Mouse (Mus musculus) cerebellum, adult 9-10 months (tissue): ENCODE measurements around the gene Spock1.

ENCODE experiments used
- DNase-seq: peaks from one replicate; pipeline ENCODE4 v3.0.0; 2022

The Spock1 gene

DNA sequence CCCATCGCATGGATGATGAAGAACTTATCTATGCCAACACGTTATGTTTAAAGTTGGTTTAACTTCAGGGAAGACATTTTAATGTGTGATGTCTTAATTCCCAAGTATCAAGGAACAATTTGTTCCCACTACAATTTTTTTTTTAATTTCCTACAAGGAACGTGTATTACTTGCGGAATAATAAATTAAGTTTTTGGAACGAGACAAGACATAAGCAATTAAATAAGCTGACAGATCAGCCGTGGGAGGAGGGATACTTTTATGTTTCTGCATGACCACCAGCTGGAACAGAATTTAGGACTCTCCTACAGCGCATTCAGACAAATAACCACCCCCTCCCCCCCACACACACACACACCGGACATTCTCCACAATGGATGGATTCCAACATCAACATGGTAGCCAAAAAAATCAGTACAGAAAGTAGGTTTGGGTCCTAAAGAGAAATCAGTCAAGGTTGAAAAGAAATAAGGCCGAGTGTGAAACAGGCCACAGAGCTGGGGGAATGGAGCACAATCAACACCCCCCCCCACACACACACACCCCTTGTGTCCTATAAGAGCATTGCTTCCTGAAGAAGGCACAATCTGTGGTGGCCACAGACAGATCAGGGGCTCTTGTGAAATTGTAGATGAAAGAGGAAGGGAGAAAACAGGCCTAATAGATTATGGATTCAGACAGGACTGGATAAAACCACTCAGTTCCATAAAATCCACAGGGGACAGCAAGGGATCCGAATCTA is 111.0 kb downstream of the Spock1 start:
- no peak for DNase-seq

DNA sequence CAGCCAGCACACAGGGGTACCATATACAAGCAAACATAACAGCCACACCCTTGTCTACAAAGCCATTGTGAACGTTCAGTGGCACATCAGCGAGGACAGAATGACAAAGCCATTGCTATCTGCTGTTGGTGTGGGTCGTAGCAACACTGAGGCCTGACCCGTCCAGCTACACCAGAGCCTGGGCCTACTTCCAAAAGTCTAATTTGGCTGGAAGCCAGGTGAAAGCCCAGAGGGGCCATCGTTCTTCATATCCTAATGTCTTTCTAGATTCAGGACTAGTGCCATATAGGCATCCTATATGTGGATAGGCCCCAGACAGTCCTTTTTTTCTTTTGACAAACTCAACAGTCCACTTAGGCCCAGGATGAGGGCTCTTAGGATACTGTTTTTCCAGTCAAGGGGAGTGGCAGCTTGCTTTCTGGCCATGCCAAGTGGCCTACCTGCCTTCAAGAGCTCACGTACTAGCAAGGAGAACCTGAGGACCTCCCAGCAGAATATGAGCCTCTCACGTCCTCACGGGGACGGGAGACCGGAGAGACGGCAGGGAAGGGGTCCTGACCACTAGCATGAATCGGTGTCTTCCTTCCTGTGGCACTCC is 114.4 kb downstream of the Spock1 start:
- peak; percentile 72 for DNase-seq

DNA sequence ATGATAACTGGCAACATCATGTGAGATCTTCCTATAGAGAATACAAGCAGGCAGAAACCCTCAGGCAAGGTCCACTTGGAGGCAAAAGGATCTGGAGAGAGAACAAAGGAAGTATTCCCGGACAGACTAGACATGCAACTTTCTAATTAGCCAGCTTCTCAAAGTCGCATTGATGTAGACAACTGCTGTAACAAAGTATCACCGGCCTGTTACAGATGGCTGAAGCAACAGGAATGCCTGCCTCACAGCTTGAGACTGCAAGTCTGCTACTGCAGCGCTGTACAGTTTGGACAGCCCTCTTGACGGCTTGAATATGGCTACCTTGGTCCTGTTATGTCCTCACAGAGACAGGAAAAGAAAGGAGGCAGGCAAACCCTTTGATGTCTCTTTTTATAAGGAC is 118.3 kb downstream of the Spock1 start:
- peak; percentile 70 for DNase-seq

DNA sequence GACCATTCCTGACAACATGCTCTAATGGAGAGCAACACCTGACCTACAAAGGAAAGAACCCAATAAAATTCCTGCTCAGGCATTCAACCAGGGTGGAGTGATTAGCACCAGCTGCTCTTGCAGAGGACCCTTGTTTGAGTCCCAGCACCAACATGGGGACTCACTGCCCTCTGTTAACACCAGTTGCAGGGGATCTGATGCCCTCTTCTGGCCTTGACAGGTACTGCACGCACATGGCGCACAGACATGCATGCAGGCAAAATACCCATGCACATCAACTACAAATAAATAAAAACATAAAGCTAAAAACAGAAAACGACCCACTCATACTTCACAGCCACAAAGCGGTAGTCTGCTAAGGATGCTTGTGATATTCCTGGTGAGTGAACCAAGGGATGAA is 119.8 kb downstream of the Spock1 start:
- DNase-seq = no peak

DNA sequence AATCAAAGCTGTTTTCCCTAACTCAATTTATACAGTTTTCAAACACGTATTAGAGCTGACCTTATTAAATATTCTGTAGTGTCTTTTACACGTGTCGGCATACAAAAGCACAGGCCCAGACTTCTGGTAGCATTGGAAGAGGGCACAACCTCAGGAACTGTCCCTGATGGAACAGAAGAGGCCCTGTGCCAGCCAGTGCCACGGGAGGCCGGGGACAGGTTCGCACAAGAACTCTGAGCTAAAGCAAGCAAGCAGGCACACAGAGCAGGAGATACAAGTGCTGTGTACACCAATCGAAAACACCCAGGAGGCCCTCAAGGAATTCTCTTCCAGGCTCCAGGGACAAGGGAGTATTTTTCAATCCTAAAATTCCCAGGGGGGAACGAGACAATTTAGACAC is 121.9 kb downstream of the Spock1 start:
- DNase-seq = peak; percentile 65

DNA sequence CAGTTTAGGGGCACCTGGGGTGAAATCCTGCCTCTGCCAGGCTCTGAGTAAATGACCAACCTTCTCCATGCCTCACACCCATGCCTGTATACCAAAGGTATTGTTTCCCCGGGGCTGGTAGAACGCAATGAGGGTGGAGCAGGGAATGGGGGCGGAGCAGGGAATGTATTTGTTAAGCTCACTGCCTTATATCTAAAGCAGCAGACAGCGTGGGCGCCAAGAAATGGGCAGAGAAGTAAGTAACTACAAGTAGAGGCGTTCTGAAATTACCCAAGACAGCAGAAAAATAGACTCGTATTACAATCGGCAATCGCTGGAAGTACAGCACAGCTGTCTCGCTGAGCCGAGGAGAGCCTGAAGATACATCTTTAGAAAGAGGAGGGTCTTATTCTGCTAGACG is 125.2 kb downstream of the Spock1 start:
- no peak for DNase-seq

DNA sequence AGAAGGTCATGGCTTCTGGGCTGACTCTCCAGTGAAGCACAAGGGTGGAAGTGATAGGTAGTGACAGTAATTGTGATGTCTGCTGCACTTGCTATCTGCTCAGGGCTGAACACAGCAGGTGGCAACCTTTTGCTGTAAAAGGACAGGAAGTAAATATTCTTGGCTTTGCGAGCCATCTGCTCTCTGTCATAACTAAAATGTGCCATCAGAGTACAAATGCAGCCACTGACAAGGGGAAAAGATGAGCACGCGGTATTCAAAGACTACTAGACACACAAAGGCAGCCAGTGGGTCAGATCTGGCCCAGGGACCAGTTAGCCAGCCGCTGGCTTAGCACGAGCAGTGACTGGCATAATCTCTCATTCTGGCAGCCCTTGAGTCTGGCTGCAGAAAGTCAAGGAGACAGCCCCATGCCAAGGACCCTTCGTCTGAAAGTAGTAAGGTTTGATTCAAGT is 126.0 kb downstream of the Spock1 start:
- DNase-seq = peak; percentile 84

DNA sequence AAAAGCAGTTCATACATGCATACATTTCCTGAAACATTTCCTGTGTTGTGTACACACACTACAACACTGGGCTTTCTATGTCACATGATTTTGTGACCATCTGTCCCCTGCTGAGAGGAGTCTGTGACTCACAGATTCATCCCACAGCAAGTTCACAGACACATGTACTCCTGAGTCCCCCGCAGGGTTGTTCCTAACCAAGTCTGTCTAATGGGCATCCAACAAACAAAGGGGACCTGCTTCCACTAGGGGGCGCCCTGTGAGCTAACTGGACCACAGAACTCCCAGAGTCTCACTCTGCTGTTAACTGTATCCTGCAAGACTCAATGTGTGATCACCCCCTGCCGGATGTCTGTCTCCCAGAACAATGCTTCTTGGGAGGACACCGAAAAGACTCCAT is 129.0 kb downstream of the Spock1 start:
- DNase-seq = peak; percentile 73

DNA sequence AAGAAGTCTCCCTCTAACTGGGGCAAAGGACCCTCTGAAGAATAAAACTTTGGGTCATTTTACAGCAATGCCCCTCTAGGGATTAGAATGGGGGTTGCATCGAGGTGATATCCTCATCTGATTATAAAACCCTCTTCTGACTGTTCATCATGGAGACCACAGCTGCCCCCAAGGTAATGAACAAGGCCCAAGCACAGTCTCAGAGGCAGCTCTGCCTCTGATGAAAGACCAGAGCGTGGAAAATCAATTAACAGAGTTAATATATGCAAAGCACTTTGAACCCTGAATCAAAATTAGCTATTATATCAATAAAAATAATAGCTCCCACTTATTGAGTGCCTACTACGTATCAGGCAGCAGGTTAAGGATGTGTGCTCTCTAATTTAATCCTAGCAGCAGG is 129.6 kb downstream of the Spock1 start:
- DNase-seq = no peak

DNA sequence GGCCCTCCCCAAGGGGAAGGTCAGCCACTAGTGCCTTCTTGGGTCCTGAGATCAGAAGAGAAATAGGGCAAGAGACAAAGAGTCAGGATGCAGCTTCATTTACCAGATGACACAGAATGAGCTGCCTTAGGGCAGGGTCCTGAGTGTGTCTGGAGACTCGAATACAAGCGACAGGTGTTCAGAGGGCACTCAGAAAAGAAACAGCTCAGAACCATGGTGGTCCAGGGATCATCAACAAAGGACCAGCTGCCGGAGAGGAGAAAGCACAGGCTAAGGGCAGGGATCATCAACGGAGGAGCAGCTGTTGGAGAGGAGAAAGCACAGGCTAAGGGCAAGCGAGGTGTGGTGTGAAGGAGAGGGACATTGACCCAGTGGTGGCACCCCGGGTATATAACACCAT is 136.1 kb downstream of the Spock1 start:
- no peak for DNase-seq

DNA sequence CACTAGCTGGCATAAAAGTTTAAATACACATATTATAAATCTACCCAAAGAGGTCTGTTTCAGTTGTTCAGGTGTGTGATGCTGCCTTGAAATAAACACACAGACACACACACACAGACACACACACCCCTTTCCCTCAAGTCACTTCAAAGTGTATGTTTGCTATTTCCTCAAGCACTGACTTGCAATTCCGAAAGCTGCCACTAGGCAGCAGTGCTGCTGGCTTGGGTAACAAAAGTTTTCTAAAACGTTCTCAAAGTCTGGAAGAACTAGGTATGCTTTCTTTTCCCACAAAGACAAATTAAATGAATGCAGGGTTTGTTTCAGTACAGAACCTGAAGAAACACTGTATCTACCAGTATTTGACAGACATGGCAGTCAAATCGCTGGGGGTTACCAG is 141.4 kb downstream of the Spock1 start:
- no peak for DNase-seq

DNA sequence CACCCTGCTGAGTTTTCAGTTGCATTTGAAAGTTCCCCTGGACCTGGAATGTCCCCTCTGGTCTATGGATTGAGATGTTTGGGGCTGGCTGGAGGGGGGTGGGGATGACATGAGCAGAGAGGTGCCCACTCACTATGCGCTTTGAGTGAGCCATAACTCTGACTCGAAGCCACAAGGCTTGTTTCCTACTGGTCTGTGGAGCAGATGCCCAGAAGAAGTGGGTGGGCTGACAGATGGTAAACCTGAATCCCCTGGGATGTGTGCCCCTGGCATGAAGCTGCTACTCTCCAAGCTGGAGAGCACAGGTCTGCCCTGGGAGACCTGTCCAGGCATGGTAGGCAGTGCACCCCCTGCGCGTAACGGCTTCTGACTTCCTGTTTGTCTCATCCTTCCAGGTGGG is 147.0 kb downstream of the Spock1 start:
- DNase-seq = no peak

DNA sequence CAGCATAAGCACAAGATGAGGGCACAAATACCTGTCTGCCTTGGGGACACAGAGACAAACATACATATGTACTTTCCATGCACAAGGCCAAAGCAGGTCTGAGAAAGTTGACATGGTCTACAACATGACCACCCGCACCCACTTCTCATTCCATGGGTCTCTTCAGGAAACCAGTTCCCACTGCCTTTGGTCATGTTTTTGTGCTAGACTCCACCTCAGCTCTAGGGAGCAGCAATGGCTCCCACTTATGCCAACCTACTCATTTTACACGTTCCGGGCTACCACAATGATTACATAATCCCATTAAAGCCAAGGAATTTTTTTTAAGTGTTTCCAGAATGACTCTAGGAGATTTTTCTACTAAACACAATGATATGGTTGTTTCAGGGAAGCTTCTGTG is 147.5 kb downstream of the Spock1 start:
- DNase-seq = no peak

DNA sequence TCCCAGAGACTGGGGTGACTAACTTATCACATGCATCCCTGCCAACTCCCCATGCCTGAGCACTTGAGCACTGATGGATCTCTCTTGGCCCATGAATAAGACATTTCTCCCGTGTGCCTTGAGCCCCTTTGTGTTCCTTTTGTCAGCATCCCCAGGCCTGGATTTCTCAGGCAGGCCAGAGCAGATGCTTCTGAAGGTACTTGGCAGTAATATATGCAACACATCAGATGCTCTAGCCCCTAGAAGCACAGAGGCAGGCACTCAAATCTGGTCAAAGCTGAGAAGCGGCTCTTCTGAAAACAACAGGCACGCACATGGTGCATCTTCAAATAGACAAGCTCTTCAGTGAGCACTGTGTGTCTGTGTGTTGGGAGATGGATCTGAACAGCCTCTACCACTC is 151.8 kb downstream of the Spock1 start:
- DNase-seq = no peak

DNA sequence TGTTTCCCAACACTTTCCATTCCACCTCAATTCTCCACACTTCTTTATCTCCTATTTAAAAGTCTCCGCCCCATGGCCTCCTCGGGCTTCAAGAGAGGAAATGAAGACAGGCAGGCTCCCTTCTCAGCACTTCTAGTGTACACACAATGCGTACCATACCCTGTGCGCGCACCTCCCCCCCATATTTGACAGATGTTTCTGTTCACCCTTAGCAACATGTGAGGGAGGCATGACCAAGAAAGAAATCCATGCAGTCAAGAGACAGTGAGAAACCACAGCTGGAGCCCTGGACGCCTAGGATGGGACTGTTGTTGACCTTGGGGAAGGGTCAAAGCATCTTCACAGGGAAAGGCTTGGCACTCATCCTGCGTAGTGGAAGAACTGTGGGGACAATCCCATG is 157.3 kb downstream of the Spock1 start:
- no peak for DNase-seq

DNA sequence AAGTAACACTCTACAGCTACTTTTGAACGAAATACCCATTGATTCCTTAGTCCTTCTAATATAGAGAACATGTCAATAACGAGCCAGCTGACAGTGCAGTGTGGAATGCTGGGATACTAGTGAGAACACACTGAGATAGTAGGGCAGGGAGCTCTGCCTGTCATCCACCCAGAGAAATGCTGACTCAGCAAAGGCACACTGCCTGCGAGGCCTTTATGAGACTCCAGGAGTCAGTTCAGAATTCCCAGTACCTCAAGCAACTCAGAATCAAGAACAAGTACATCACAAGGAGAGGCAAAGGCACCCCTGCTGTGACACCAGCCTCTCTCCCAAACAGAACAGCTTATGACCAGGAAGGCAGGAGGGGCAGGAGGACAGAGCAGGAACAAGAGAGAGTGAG is 163.5 kb downstream of the Spock1 start:
- DNase-seq = no peak

DNA sequence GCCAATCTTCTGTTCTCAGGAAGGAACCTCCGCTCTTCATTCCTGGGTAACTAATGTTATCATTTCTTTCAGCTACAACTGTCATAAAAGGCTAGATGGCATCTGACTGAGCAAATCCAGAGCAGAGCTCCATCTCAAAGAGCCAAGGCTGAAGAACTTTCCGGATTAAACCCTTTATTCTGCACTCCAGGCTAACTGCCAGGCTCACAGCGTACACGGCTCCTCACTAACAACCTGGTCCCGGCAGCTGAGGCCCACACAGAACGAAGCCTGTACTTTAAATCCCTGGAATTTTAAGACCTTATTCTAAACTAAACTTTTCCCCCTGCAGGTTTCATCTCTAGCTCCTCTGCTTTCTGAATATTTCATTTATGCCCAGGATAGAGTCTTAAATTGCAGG is 166.9 kb downstream of the Spock1 start:
- DNase-seq = no peak

DNA sequence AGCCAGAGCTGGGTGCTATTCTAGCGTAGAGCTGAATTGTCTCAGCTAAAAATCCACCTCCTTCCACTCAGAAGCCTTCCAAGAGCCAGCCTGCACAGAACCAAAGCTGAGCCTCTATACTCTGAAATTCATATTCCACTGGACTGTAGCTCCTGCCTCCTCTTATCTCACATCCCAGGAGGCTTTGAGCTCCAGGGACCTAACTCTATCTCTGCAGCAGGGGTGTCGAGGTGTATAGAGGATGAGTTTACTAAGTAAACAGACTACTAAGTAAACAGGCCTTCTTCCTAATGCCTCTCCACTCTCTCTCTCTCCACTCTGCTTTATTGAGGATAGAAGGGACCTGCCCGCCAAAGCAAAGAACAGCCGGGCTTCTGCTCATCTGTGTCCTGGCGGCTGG is 167.7 kb downstream of the Spock1 start:
- no peak for DNase-seq

DNA sequence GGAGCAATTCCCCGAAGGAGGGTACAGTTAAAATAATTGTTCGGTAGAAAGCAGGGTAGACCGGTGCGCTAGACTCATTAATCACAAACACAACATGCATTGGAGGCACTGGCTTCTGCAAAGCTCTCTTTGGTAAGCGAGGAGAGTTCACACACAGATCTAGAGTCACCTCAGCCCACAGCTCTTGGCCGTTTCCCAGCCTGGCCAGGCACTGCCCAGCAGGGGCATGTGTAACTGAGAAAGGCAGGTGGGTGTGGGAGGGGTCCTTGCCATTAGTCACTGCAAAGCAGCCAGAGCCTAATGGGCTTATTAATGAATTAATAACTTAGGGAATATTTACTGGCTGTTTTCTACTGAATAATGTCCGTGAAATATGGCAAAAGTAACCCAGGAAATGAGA is 172.1 kb downstream of the Spock1 start:
- peak; percentile 48 for DNase-seq

DNA sequence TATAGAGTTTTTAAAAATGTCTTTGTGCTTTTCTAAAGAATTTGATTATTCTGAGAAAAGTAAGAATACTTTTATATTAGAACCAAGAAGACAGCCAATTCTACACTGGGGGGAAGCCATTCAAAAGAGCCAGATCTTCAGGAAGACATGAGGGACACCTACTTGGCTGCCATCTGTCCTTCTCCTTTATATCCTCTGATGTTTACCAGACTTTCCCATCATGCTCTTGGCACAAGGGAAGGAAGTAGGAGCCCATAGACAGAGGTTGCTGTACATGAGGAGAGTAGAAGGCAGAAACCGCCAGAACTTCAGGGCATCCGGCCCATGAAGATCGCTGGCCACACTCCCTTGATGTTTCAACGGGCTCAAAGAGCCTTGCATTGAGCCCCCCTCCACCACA is 173.6 kb downstream of the Spock1 start:
- peak; percentile 57 for DNase-seq

DNA sequence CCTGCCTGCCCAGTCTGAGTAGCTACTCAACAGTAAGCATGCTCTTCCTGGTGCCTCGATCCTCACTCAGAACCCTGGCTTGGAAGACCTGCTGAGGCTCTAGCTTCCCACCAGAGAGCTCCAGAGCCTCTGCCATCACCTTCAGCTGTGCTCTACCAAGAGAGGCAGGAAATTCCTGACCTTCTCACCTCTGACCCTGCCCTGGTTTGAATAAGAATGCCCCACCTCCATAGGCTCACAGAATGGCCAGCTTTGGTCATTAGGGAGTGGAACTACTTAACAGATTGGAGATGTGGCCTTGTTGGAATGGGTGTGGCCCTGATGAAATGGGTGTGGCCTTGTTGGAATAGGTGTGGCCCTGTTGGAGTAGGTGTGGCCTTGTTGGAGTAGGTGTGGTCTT is 174.6 kb downstream of the Spock1 start:
- DNase-seq = no peak

DNA sequence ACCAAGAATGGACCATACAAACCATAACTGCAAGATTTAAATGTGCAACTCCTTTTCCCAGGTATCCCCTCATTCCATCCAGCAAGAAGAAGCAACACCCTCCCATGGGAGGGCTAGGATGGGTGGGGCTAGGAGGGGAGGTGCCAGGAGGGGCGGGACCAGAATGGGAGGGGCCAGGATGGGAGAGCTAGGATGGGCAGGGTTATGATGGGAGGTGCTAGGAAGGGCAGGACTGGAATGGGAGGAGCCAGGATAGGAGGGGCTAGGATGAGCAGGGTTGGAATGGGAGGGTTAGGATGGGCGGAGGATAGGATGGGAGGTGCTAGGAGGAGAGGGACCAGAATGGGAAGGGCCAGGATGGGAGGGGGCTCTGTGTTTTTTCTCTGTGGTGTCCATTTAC is 175.9 kb downstream of the Spock1 start:
- DNase-seq = no peak

DNA sequence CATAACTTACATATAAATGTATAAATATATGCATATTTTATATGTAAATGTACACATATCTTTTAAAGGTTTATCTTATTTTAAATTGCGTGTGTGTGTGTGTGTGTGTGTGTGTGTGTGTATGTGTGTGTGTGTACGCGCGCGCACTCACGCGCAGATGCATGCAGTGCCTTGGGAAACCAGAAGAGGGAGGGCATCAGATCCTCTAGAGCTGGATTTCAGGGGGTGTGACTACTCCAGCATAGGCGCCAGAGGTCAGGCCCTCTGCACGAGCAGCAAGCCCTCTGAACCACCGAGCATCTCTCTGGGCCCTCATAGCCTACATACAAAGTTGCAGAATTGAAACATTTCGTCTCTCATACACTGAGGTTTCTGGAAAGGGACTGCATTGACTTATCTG is 180.4 kb downstream of the Spock1 start:
- DNase-seq = no peak

DNA sequence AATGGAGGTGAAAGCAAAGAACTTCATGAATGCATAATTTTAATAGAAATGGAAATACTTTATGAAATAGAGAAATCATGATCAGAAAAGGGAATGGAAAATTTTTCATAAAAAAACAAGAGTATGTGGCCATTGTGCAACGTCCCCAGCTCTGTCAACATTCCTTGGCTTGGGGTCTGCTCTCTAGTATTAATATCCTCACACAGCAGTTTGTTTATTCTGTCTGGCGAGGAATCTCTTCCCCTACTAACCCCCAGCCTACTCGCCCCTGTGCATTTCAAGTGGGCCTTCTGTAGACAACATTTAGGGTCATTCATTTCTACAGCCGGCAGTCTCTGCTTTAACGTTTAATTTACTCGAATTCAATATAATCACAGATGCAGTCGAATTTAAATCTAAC is 181.5 kb downstream of the Spock1 start:
- DNase-seq = no peak

DNA sequence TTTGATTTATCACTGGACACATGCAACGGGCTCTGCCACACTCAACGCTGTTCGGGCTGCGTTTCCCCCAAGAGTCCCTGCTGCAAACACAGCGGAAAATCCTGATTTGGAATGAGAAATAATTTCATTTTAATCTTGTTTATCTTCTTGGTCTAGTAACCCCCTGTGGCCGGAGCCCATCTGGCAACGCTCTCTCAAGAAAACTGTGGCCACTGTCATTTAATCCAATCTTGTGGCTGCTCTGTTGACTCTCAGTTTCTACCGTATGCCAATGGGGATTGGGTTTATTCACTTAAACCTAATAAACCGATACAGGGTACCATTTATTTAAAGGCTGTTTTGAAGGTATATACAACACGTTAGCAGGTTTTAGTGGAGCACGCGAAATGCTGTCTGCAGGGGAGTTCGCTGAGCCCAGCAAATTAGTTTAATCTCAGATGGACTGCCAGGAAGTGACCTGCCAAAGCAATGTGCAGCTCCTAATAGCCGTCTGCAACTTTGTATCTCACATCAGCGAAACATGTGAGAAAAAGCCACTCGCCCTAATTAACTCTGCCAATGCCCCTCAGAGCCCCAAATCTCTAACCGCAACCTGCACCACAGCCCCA is 185.7 kb downstream of the Spock1 start:
- DNase-seq = peak; percentile 76
